Mouse (Mus musculus): ENCODE results near the gene Olfr1048. TPM values are rescaled to one million over a fixed set of nuclear protein-coding genes. Genes with fewer than 3 reads are reported as not detected.
"Not testable (repeated sequence)": the region's sequence is repeated elsewhere in the genome, so short reads cannot be mapped to it uniquely, and the experiment has no call there.

The Olfr1048 gene
- not detected in 2 replicates for polyA plus RNA-seq (2015; fragmentation: Nextera tagmentation; extraction: Ambion mirVana)

DNA sequence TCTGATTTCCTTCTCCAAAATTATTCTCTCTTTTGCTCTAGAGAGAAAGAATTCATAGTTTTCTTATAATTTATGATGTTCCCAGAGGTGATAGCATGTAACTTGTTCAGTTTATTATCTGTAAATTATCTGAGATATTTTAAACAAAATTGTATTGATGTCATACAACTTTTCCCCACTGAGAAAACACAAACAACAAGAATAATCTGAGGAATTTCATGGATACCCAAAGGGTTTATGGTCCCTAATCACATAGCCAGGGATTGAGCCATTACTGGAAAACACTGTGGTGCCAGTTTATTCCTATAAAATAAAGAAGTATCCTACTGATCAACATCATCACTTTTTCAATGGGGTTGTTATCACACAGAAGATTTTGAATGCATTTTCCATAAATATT lies at the start of gene Olfr1048:
Gene Olfr1048 (minus strand): TSS at position 101 of the 400 bp plus-strand sequence.
- H3K27ac ChIP-seq (replicated peaks), result no peak within 1 kb of the TSS
- no peak for ATAC-seq (replicated peaks)
- H3K9me3 ChIP-seq, result no peaks in the 10 kb centered on the region
- H3K27me3 ChIP-seq, result no peaks in the 10 kb centered on the region
- no peaks in the 10 kb centered on the region for H3K36me3 ChIP-seq
- no peaks in the 10 kb centered on the region for H3K4me1 ChIP-seq
- no peak within 1 kb of the TSS for H3K4me3 ChIP-seq
- H3K4me2 ChIP-seq (replicated peaks), result no peak within 1 kb of the TSS
- H3K9ac ChIP-seq (replicated peaks), result no peak within 1 kb of the TSS

DNA sequence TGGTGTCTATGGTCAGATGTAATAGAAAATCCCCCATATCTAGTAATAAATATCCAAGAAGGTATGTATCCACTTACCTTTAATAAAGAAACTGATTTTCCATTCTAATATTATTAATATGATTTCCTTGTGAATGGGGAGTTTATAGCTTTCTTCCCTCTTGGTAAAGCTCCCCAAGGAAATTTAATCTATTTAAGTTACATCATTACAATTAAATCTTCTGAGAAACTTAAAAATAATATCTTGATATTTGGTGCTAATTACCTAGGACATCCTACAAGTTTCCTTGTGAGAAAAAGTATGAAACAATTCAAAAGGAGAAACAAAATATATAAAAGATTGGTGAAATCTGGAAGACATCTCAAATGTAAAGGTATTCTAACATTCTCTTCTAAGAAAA lies 38.9 kb upstream of the Olfr1048 start, which contains the start of gene Olfr1051:
Gene Olfr1051 (minus strand): TSS at position 101 of the 400 bp plus-strand sequence.
- H3K27me3 ChIP-seq; H3K9ac ChIP-seq (replicated peaks); H3K4me3 ChIP-seq; H3K4me2 ChIP-seq (replicated peaks); ATAC-seq (replicated peaks); H3K27ac ChIP-seq (replicated peaks); H3K36me3 ChIP-seq; H3K9me3 ChIP-seq; H3K4me1 ChIP-seq: not testable (repeated sequence)

DNA sequence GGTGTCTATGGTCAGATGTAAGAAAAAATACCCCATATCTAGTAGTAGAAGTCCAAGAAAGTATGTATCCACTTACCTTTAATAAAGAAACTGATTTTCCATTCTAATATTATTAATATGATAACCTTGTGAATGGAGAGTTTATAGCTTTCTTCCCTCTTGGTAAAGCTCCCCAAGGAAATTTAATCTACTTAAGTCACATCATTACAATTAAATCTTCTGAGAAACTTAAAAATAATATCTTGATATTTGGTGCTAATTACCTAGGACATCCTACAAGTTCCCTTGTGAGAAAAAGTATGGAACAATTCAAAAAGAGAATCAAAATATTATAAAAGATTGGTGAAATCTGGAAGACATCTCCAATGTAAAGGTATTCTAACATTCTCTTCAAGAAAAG lies 18.1 kb upstream of the Olfr1048 start, which contains the start of gene Olfr1049:
Gene Olfr1049 (minus strand): TSS at position 101 of the 400 bp plus-strand sequence.
- not testable (repeated sequence) for H3K4me1 ChIP-seq; H3K27ac ChIP-seq (replicated peaks); ATAC-seq (replicated peaks); H3K4me2 ChIP-seq (replicated peaks); H3K4me3 ChIP-seq; H3K36me3 ChIP-seq; H3K9ac ChIP-seq (replicated peaks); H3K9me3 ChIP-seq; H3K27me3 ChIP-seq

DNA sequence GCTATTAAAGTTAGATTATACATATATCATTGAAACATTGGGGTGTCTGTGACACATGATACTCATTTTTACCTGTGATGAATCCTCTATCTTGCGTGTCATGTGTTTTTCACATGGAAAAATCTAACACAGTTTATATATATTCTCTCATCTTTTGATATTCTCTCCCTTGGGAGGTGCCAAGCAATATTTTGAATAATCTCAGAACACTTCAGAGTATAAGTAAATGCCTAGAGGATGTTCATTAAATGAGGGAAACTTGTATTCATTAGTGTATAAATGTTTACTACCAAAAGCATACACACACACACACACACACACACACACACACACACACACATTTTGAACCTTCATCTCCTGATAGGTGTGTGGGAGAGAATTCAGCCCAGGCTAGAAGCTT lies 8.8 kb downstream of the Olfr1048 start, which contains the start of gene Olfr1047:
Gene Olfr1047 (minus strand): TSS at position 101 of the 400 bp plus-strand sequence.
- H3K4me1 ChIP-seq, result no peaks in the 10 kb centered on the region
- H3K9me3 ChIP-seq, result no peaks in the 10 kb centered on the region
- no peaks in the 10 kb centered on the region for H3K36me3 ChIP-seq
- WGBS, result 95% methylated on average over 1 of the region's 1 CpGs
- H3K9ac ChIP-seq (replicated peaks), result no peak within 1 kb of the TSS
- no peaks in the 10 kb centered on the region for H3K27me3 ChIP-seq
- no peak for ATAC-seq (replicated peaks)
- no peak within 1 kb of the TSS for H3K27ac ChIP-seq (replicated peaks)
- no peak within 1 kb of the TSS for H3K4me2 ChIP-seq (replicated peaks)
- no peak within 1 kb of the TSS for H3K4me3 ChIP-seq

DNA sequence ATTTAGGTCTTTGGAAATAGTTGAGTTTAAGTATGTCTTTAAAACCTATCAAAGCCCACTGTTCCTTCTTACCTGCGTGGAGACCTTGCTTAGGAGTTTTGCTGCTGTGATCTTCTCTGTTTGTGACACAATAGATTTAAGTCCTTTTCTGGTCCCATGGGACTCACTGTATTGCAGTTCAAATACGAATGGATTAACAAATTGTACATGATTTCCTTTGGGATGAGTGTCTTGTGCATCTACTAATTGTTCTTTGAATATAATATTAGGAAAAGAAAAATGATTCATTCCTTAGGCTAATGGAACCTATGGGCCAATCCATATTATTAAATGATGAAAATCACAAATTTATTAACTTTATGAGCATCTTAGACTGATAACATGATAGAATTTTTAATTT lies 20.9 kb downstream of the Olfr1048 start, which contains the start of gene Olfr1046:
Gene Olfr1046 (minus strand): TSS at position 101 of the 400 bp plus-strand sequence.
- Histone ChIP-seq H3K27ac (replicated peaks) (no peak within 1 kb of the TSS), H3K4me2 (replicated peaks) (no peak within 1 kb of the TSS), H3K9ac (replicated peaks) (no peak within 1 kb of the TSS), H3K36me3 (no peaks in the 10 kb centered on the region), H3K9me3 (no peaks in the 10 kb centered on the region), H3K4me1 (no peaks in the 10 kb centered on the region), H3K27me3 (no peaks in the 10 kb centered on the region), H3K4me3 (no peak within 1 kb of the TSS)
- 71% methylated on average over 2 of the region's 2 CpGs for WGBS
- ATAC-seq (replicated peaks), result no peak

DNA sequence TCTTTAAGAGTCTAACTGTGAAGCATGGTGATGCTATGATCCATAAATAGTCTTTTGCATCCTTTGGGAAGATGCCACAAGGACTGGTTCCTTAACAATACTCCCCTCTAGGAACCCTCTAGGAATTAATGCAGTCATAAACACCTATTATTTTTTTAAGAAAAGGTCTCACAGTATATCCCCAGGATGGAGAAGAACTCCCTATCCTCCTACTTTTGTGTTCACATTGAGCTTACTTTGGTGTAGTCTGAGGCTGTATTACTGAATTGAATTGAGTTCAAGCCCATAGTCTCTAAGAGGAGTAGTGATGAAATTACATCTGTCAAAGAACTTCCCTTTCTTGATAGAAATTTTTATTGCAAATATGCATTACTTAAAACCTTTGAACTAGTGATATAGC lies 37.2 kb downstream of the Olfr1048 start, which contains the start of gene Olfr1045:
Gene Olfr1045 (minus strand): TSS at position 101 of the 400 bp plus-strand sequence.
- Histone ChIP-seq H3K4me2 (replicated peaks) (no peak within 1 kb of the TSS), H3K27ac (replicated peaks) (no peak within 1 kb of the TSS), H3K4me1 (no peaks in the 10 kb centered on the region), H3K4me3 (no peak within 1 kb of the TSS), H3K36me3 (no peaks in the 10 kb centered on the region), H3K27me3 (no peaks in the 10 kb centered on the region), H3K9ac (replicated peaks) (no peak within 1 kb of the TSS), H3K9me3 (no peaks in the 10 kb centered on the region)
- ATAC-seq (replicated peaks), result no peak

DNA sequence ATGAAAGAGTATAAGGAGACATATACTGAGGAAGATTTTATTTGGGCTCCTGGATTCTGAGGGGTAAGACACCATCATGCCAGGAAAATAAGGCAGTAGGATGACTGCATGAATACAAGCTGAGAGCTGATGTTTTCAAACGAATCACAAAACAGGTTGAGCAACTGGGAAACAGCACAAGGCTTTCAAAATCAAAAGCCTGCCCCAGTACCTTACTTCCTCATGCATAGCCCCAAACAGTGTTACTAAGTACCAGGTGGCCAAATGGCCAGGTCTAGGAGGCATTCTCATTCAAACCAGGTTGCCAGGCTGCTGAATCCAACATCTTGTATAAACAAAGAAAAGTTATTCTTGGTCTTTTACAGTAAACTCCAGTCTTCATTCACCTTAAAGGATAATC lies 44.2 kb downstream of the Olfr1048 start:
- H3K4me3 ChIP-seq, result no peak overlapping the region
- no peaks in the 10 kb centered on the region for H3K36me3 ChIP-seq
- no peaks in the 10 kb centered on the region for H3K9me3 ChIP-seq
- no peaks in the 10 kb centered on the region for H3K27me3 ChIP-seq
- ATAC-seq (replicated peaks), result no peak
- 54% methylated on average over 1 of the region's 1 CpGs for WGBS
- H3K27ac ChIP-seq (replicated peaks), result no peak overlapping the region
- no peak overlapping the region for H3K9ac ChIP-seq (replicated peaks)
- no peaks in the 10 kb centered on the region for H3K4me1 ChIP-seq
- H3K4me2 ChIP-seq (replicated peaks), result no peak overlapping the region

DNA sequence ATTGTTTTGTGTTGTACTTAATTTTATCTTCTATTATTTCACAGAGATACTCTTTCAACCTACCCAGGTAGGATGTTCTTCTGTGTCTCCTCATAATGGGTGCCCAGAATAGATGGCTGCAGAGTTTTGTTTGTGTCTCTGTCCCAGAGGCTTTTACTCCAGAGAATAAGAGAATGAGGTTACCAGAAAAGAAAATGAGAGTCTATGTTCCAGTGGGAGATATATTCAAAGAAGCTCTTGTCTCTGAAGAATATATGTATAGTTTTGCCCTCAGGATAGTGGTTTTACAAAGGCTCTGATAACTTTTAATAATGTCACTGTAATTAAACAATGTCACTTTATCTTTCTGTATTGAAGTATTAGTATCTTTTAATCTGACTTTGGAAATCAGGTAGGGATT lies 54.5 kb downstream of the Olfr1048 start, which contains the start of gene Olfr52:
Gene Olfr52 (minus strand): TSS at position 101 of the 400 bp plus-strand sequence.
- no peak within 1 kb of the TSS for H3K4me2 ChIP-seq (replicated peaks)
- no peak within 1 kb of the TSS for H3K9ac ChIP-seq (replicated peaks)
- H3K27ac ChIP-seq (replicated peaks), result no peak within 1 kb of the TSS
- no peaks in the 10 kb centered on the region for H3K27me3 ChIP-seq
- no peaks in the 10 kb centered on the region for H3K9me3 ChIP-seq
- no peaks in the 10 kb centered on the region for H3K4me1 ChIP-seq
- H3K36me3 ChIP-seq, result no peaks in the 10 kb centered on the region
- no peak within 1 kb of the TSS for H3K4me3 ChIP-seq
- no peak for ATAC-seq (replicated peaks)

Other genes starting within 250 kb of the Olfr1048 start
- not detected in 2 replicates for gene Olfr1031, start 250.0 kb downstream of the Olfr1048 start, polyA plus RNA-seq (2015; fragmentation: Nextera tagmentation; extraction: Ambion mirVana)
- gene Olfr1032, start 234.7 kb downstream of the Olfr1048 start, polyA plus RNA-seq (2015; fragmentation: Nextera tagmentation; extraction: Ambion mirVana), result not detected in 2 replicates
- not detected in 2 replicates for gene Olfr1033, start 219.7 kb downstream of the Olfr1048 start, polyA plus RNA-seq (2015; fragmentation: Nextera tagmentation; extraction: Ambion mirVana)
- gene Olfr1034, start 194.4 kb downstream of the Olfr1048 start, polyA plus RNA-seq (2015; fragmentation: Nextera tagmentation; extraction: Ambion mirVana), result not detected in 2 replicates
- not detected in 2 replicates for gene Olfr1036, start 166.3 kb downstream of the Olfr1048 start, polyA plus RNA-seq (2015; fragmentation: Nextera tagmentation; extraction: Ambion mirVana)
- gene Olfr1037, start 152.9 kb downstream of the Olfr1048 start, polyA plus RNA-seq (2015; fragmentation: Nextera tagmentation; extraction: Ambion mirVana), result not detected in 2 replicates
- gene Olfr1039, start 104.4 kb downstream of the Olfr1048 start, polyA plus RNA-seq (2015; fragmentation: Nextera tagmentation; extraction: Ambion mirVana), result not detected in 2 replicates
- gene Olfr1040, start 93.6 kb downstream of the Olfr1048 start, polyA plus RNA-seq (2015; fragmentation: Nextera tagmentation; extraction: Ambion mirVana), result not detected in 2 replicates
- gene Olfr1042, start 78.5 kb downstream of the Olfr1048 start, polyA plus RNA-seq (2015; fragmentation: Nextera tagmentation; extraction: Ambion mirVana), result not detected in 2 replicates
- not detected in 2 replicates for gene Olfr1043, start 72.8 kb downstream of the Olfr1048 start, polyA plus RNA-seq (2015; fragmentation: Nextera tagmentation; extraction: Ambion mirVana)
- gene Olfr1044, start 62.5 kb downstream of the Olfr1048 start, polyA plus RNA-seq (2015; fragmentation: Nextera tagmentation; extraction: Ambion mirVana), result not detected in 2 replicates
- not detected in 2 replicates for gene Olfr52, start 54.6 kb downstream of the Olfr1048 start, polyA plus RNA-seq (2015; fragmentation: Nextera tagmentation; extraction: Ambion mirVana)
- gene Olfr1045, start 37.3 kb downstream of the Olfr1048 start, polyA plus RNA-seq (2015; fragmentation: Nextera tagmentation; extraction: Ambion mirVana), result not detected in 2 replicates
- not detected in 2 replicates for gene Olfr1046, start 21.0 kb downstream of the Olfr1048 start, polyA plus RNA-seq (2015; fragmentation: Nextera tagmentation; extraction: Ambion mirVana)
- not detected in 2 replicates for gene Olfr1047, start 8.9 kb downstream of the Olfr1048 start, polyA plus RNA-seq (2015; fragmentation: Nextera tagmentation; extraction: Ambion mirVana)
- not detected in 2 replicates for gene Olfr1049, start 18.0 kb upstream of the Olfr1048 start, polyA plus RNA-seq (2015; fragmentation: Nextera tagmentation; extraction: Ambion mirVana)
- not detected in 2 replicates for gene Olfr1051, start 38.8 kb upstream of the Olfr1048 start, polyA plus RNA-seq (2015; fragmentation: Nextera tagmentation; extraction: Ambion mirVana)
- not detected in 2 replicates for gene Olfr1052, start 52.2 kb upstream of the Olfr1048 start, polyA plus RNA-seq (2015; fragmentation: Nextera tagmentation; extraction: Ambion mirVana)
- gene Olfr1053, start 75.0 kb upstream of the Olfr1048 start, polyA plus RNA-seq (2015; fragmentation: Nextera tagmentation; extraction: Ambion mirVana), result not detected in 2 replicates
- not detected in 2 replicates for gene Olfr1054, start 95.1 kb upstream of the Olfr1048 start, polyA plus RNA-seq (2015; fragmentation: Nextera tagmentation; extraction: Ambion mirVana)
- not detected in 2 replicates for gene Olfr1055, start 110.0 kb upstream of the Olfr1048 start, polyA plus RNA-seq (2015; fragmentation: Nextera tagmentation; extraction: Ambion mirVana)
- gene Olfr1056, start 122.2 kb upstream of the Olfr1048 start, polyA plus RNA-seq (2015; fragmentation: Nextera tagmentation; extraction: Ambion mirVana), result not detected in 2 replicates
- gene Olfr1057, start 138.1 kb upstream of the Olfr1048 start, polyA plus RNA-seq (2015; fragmentation: Nextera tagmentation; extraction: Ambion mirVana), result not detected in 2 replicates
- gene Olfr1058, start 148.3 kb upstream of the Olfr1048 start, polyA plus RNA-seq (2015; fragmentation: Nextera tagmentation; extraction: Ambion mirVana), result not detected in 2 replicates
- gene Olfr1061, start 173.8 kb upstream of the Olfr1048 start, polyA plus RNA-seq (2015; fragmentation: Nextera tagmentation; extraction: Ambion mirVana), result not detected in 2 replicates
- gene Olfr1062, start 186.5 kb upstream of the Olfr1048 start, polyA plus RNA-seq (2015; fragmentation: Nextera tagmentation; extraction: Ambion mirVana), result not detected in 2 replicates
- gene Olfr1065, start 210.3 kb upstream of the Olfr1048 start, polyA plus RNA-seq (2015; fragmentation: Nextera tagmentation; extraction: Ambion mirVana), result not detected in 2 replicates
- gene Olfr1066, start 216.0 kb upstream of the Olfr1048 start, polyA plus RNA-seq (2015; fragmentation: Nextera tagmentation; extraction: Ambion mirVana), result not detected in 2 replicates
- gene Olfr228, start 247.1 kb upstream of the Olfr1048 start, polyA plus RNA-seq (2015; fragmentation: Nextera tagmentation; extraction: Ambion mirVana), result not detected in 2 replicates